Mouse (Mus musculus) spleen, adult 10 weeks (tissue): ENCODE measurements around the gene Tspan17. TPM values are rescaled to one million over a fixed set of nuclear protein-coding genes. Genes with fewer than 3 reads are reported as not detected.

ENCODE experiments used
- polyA plus RNA-seq: library from polyadenylated mRNA; stranded (reverse); fragments of 350-450 nt; fragmentation: Illumina TruSeq; extraction: RNeasy Lipid Tissue Mini Kit (QIAGEN cat#74804); gene quantifications from one replicate; pipeline ENCODE4 v1.2.3, GENCODE M21; 2015; ENCODE audit warnings: low replicate concordance; ENCODE audit not compliant: insufficient read depth

Tspan17 gene
- polyA plus RNA-seq, result 10.8 TPM

GRCm38 (mm10) chr13:54788740-54789560 is at the start of gene Tspan17:
Gene Tspan17, plus strand, starts transcription at chr13:54789377.

DNA sequence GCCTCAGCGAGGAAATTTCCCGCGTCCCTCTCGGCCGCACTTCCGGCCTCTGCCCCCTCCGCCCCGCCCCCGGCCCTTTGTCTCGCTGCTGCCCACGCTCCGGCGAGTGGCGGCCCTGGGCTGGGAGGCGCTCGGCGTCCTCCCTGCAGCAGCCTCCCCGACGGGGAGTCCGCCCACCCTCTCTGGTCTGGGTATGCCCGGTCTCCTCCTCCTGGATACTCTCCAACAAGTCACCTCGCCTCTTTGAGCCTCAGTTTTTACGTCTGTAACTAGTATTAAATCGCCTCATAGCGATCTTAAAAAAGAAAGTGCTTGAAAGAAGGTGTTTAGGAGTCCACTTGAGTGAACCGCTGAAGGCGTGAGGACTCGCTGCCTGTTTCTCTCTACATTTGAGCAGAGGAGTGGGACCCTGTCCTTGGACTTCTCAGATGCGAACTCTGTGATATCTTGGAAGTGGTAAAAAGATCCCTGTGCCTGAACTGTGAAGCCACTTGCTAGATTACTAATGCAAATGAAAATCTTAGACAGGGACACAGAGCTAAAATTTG is 39.2 kb upstream of the Tspan17 start, which contains the start of gene Gprin1:
TSS of gene Gprin1 (minus strand) at position 11 of the 548 bp plus-strand sequence.

GRCm38 (mm10) chr13:54766192-54766768 is 22.9 kb upstream of the Tspan17 start, which contains the start of gene Sncb:
Gene Sncb, minus strand, starts transcription at chr13:54766595.

GRCm38 (mm10) chr13:54783698-54784097 is 5.5 kb upstream of the Tspan17 start, which contains the start of gene Eif4e1b:
Gene Eif4e1b, plus strand, starts transcription at chr13:54783998.

Other genes starting within 250 kb of the Tspan17 start
- 59.6 TPM for gene 4833439L19Rik, start 223.9 kb upstream of the Tspan17 start, polyA plus RNA-seq
- 21.0 TPM for gene Arl10, start 214.4 kb upstream of the Tspan17 start, polyA plus RNA-seq
- 28.3 TPM for gene Nop16, start 199.3 kb upstream of the Tspan17 start, polyA plus RNA-seq
- gene Higd2a, start 199.2 kb upstream of the Tspan17 start, polyA plus RNA-seq, result 70.3 TPM
- 12.0 TPM for gene Cltb, start 178.0 kb upstream of the Tspan17 start, polyA plus RNA-seq
- 56.9 TPM for gene Faf2, start 167.6 kb upstream of the Tspan17 start, polyA plus RNA-seq
- 47.1 TPM for gene Rnf44, start 95.5 kb upstream of the Tspan17 start, polyA plus RNA-seq
- not detected for gene Cdhr2, start 87.9 kb upstream of the Tspan17 start, polyA plus RNA-seq
- not detected for gene Gprin1, start 39.5 kb upstream of the Tspan17 start, polyA plus RNA-seq
- gene Sncb, start 22.8 kb upstream of the Tspan17 start, polyA plus RNA-seq, result not detected
- gene Eif4e1b, start 5.4 kb upstream of the Tspan17 start, polyA plus RNA-seq, result not detected
- 0.65 TPM for gene Unc5a, start 160.0 kb downstream of the Tspan17 start, polyA plus RNA-seq
- 6.1 TPM for gene Hk3, start 232.0 kb downstream of the Tspan17 start, polyA plus RNA-seq